Mouse (Mus musculus): ENCODE results near the gene Wwp2. TPM values are rescaled to one million over a fixed set of nuclear protein-coding genes. Genes with fewer than 3 reads are reported as not detected.

Gene Wwp2
- total RNA-seq, 2 experiments from 2014 or later: 114 to 192 TPM

GRCm38 (mm10) chr8:107544651-107545174 is 108.5 kb downstream of the Wwp2 start:
- ATAC-seq (replicated peaks; ENCODE audit: low FRiP score, poor library complexity, severe bottlenecking): no peak

- ATAC-seq (replicated peaks; ENCODE audit: low FRiP score, poor library complexity, severe bottlenecking): no peak
These were observed 109.5 kb downstream of the Wwp2 start for GRCm38 (mm10) chr8:107545621-107546152.

DNA sequence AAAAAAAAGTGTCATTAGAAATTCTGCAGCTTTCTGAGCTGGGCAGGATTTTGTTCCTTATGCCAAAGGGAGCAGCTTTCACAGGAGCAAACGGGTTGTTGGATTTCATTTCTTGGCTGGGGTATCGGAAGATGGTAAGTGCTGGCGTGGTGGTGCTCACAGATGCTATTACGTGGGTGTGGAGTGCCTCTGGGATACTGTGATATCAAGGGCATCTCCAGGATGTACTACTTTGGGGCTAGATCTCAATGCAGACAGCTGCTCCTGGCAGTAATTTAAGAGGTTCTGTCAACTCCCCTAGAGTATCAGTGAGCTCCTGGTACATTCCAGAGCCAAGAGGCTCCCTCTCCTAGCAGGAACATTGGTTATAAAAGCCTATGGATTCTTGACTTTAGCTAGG is 110.0 kb downstream of the Wwp2 start:
- no peak for ATAC-seq (replicated peaks; ENCODE audit: low FRiP score, poor library complexity, severe bottlenecking)

DNA sequence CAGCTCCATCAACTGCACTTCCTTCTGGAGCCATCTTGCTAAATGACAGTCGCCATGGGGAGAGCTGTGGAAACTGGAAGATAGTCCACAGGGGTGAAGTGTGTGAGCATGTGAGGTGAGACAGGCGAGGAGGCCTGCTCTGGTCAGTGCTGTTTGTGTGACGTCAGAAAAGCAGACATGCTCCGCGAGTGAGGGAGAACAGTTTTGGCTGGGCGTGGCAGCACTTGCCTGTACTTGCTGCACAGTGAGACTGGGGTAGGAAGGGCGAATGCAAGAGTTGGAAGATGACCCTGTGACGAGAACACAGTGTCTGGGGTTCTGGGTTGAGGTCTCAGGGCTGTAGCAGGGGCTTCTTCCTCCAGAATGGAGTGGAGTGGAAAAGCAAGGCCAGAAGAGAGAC is 110.7 kb downstream of the Wwp2 start:
- no peak for ATAC-seq (replicated peaks; ENCODE audit: low FRiP score, poor library complexity, severe bottlenecking)

- no peak for ATAC-seq (replicated peaks; ENCODE audit: low FRiP score, poor library complexity, severe bottlenecking)
These were observed 116.1 kb downstream of the Wwp2 start for GRCm38 (mm10) chr8:107552234-107552633.

GRCm38 (mm10) chr8:107555231-107555630 is 119.1 kb downstream of the Wwp2 start:
- no peak for ATAC-seq (replicated peaks; ENCODE audit: low FRiP score, poor library complexity, severe bottlenecking)

- no peak for ATAC-seq (replicated peaks; ENCODE audit: low FRiP score, poor library complexity, severe bottlenecking)
These were observed 120.4 kb downstream of the Wwp2 start for GRCm38 (mm10) chr8:107556511-107556936.

GRCm38 (mm10) chr8:107560820-107561536 is 124.8 kb downstream of the Wwp2 start:
- ATAC-seq (replicated peaks; ENCODE audit: low FRiP score, poor library complexity, severe bottlenecking): no peak

DNA sequence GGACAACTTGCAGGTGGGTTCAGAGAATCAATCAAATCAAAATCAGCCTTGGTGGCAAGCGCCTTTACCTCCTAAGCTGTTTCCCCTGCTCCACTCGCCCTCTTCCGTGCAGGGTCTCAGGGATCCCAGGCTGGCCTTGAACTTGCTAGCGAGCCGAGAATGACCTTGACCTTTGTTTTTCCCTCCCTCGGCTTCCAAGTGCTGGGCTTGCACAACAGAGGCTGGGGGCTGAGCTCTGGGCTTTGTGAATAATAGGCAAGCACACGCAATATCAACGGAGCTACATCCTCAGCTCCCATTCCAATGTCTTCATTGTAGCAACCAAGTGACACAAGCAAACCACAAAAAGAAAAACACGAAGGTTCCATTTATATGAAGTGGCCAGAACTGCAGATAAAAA is 126.0 kb downstream of the Wwp2 start:
- ATAC-seq (replicated peaks; ENCODE audit: low FRiP score, poor library complexity, severe bottlenecking): no peak

DNA sequence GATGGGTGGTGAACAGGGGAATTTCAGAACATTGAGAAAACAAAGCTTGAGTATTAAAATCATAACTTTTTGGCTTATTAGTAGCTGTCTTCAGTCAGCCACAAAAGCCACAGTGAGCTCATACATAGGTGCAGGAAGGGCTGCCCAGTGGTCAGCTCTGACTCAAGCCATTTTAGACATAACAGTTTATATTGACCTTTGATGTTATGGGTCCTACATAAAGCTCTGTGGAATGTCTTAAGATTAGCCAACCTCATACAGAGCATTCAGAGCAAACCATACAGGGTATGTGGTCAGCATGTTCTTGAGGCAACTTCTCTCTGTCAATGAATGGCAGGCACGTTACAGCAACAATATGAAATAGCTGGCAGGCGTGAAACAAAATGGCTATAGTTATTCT is 134.9 kb downstream of the Wwp2 start:
- ATAC-seq (replicated peaks; ENCODE audit: low FRiP score, poor library complexity, severe bottlenecking): no peak

DNA sequence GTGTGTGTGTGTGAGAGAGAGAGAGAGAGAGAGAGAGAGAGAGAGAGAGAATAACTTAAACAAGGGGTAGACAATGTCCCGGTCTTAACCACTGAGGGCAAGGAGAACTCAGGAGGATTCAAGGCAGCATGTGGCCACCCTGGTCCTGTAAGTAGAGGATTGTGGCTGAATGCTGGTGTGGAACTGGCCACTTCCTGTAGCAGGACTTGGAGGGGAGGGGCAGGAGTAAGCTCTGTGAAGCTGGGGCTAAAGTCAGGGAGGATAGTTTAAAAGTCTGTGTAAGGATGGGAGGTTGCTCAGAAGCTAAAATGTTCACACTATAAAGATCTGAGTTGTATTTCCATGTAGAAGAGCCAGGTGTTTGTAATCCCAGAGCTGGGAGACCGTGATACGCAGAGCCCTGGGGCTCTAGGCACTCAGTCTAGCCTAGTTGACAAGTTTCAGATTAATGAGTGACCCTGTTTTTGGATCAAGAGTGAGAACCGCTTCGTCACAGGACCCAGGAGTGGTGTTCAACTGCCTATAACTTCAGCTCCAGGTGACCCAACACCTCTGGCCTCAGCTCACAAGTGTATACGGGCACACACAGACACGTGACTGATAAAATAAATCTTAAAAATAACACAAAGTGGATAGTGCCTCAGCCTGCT is 135.4 kb downstream of the Wwp2 start:
- no peak for ATAC-seq (replicated peaks; ENCODE audit: low FRiP score, poor library complexity, severe bottlenecking)

DNA sequence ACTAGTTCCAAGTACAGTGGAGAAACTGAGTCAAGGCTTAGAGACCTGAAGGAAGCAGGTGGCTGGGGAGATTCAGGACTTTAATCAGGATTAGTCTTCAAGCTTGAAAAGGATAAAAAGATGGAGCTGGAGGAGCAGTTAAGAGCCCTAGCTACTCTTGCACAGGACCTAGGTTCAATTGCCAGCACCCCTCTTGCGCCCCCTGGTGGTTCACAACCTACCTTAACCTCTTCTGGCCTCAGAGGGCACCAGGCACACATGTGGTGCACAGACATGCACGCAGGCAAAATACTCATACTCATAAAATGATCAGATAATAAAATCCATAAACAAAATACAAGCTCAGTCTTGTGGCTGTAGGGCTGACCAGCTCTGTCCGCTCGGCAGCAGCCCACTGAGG is 136.3 kb downstream of the Wwp2 start:
- peak; percentile 87 for ATAC-seq (replicated peaks; ENCODE audit: low FRiP score, poor library complexity, severe bottlenecking)

GRCm38 (mm10) chr8:107574771-107575170 is 138.6 kb downstream of the Wwp2 start:
- no peak for ATAC-seq (replicated peaks; ENCODE audit: low FRiP score, poor library complexity, severe bottlenecking)

GRCm38 (mm10) chr8:107576702-107577101 is 140.5 kb downstream of the Wwp2 start:
- peak; percentile 78 for ATAC-seq (replicated peaks; ENCODE audit: low FRiP score, poor library complexity, severe bottlenecking)

DNA sequence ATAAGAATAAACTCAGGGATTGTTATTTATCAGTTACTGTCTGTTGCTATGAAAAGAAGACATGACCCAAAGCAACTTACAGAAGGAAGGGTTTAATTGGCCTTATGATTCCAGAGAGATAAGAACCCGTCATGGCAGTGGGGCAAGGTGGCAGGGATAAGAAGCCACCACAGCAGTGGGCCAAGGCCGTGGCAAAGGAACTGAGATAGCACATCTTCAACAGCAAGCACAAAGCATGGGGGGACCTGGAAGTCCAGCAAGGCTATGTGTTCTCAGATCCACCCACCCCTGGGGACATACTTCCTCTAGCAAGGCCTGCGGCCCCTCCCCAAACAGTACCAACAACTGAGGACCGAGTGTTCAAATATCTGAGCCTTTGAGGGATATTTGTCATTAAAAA is 141.5 kb downstream of the Wwp2 start:
- peak; percentile 74 for ATAC-seq (replicated peaks; ENCODE audit: low FRiP score, poor library complexity, severe bottlenecking)

GRCm38 (mm10) chr8:107578132-107578531 is 142.0 kb downstream of the Wwp2 start:
- no peak for ATAC-seq (replicated peaks; ENCODE audit: low FRiP score, poor library complexity, severe bottlenecking)

DNA sequence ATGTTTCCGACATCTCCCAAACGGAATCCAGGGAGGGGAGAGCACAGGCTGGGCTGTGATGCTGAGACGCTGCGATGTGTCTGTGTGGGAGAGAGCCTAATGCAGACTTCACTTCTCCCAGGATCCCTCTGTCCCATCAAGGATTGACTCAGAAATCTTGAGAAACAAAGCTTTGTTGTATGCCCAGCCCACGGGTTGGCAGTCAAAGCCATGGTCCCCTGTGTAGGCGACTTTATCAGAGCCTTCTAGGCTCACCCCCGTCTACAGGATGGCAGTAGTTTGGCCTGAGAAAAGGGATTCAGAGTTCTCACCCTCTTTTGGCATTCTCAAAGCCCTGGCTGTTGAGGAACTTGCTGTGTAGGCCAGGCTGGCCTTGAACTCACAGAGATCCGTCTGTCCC is 142.4 kb downstream of the Wwp2 start:
- no peak for ATAC-seq (replicated peaks; ENCODE audit: low FRiP score, poor library complexity, severe bottlenecking)

- ATAC-seq (replicated peaks; ENCODE audit: low FRiP score, poor library complexity, severe bottlenecking): no peak
These were observed 144.7 kb downstream of the Wwp2 start for GRCm38 (mm10) chr8:107580879-107581278.

DNA sequence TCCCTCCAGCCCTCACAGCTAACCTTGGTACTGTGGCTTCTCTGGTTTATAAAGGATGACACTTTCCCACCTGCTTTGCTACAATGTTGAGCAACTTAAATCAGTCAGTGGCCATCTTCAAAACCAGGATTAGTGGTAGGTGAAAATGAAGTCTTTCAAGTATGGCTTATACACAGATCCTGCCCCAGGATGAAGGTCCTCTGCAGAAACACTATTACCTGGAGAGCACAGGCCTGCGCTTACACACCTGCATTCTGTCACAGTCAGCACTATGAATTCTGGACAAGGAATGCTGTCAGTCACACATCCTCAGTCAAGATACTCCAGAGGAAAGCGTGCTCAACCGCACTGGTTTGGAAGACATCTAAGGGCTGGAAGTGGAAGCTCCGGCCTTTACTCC is 145.4 kb downstream of the Wwp2 start:
- no peak for ATAC-seq (replicated peaks; ENCODE audit: low FRiP score, poor library complexity, severe bottlenecking)

- ATAC-seq (replicated peaks; ENCODE audit: low FRiP score, poor library complexity, severe bottlenecking): no peak
These were observed 146.0 kb downstream of the Wwp2 start for GRCm38 (mm10) chr8:107582136-107582535.

- ATAC-seq (replicated peaks; ENCODE audit: low FRiP score, poor library complexity, severe bottlenecking): peak; percentile 38
These were observed 151.3 kb downstream of the Wwp2 start for GRCm38 (mm10) chr8:107587429-107587994.
